In genomic region chr4:139311707-139312106, GRCm38 (mm10) we compare ENCODE assay signal across 8 mouse cellular contexts. TPM values are rescaled to one million over a fixed set of nuclear protein-coding genes. Genes with fewer than 3 reads are reported as not detected.
DNase-seq lines count a peak whose midpoint lies in the region; ATAC-seq lines count a peak whose summit lies in the region.

No protein-coding gene starts in this region.

- H3K9me3 ChIP-seq in heart, embryonic 12.5 days (replicated peaks), result no peaks in the 10 kb centered on the region
- H3K9me3 ChIP-seq in hindbrain, embryonic 12.5 days (replicated peaks), result no peaks in the 10 kb centered on the region

- peaks cover 25% of the 10 kb centered on the region for H3K36me3 ChIP-seq in heart, embryonic 12.5 days
- H3K36me3 ChIP-seq in hindbrain, embryonic 12.5 days, result peaks cover 24% of the 10 kb centered on the region
- H3K36me3 ChIP-seq in macrophage (ENCODE audit: inconsistent target), result peaks cover 2% of the 10 kb centered on the region; the same call in 1 of the 2 replicates

- peaks cover 26% of the 10 kb centered on the region for H3K79me2 ChIP-seq in macrophage (ENCODE audit: inconsistent target)

- peak overlapping the region; percentile 88 for H3K4me2 ChIP-seq in heart, embryonic 12.5 days
- peak overlapping the region; percentile 73 for H3K4me2 ChIP-seq in hindbrain, embryonic 12.5 days (replicated peaks)

- no peak for ATAC-seq in heart, embryonic 12.5 days (ENCODE audit: insufficient number of reproducible peaks, low FRiP score)
- no peak for ATAC-seq in hindbrain, embryonic 12.5 days (ENCODE audit: low FRiP score)

- peaks cover 18% of the 10 kb centered on the region for H3K4me1 ChIP-seq in heart, embryonic 12.5 days (replicated peaks)
- peaks cover 21% of the 10 kb centered on the region for H3K4me1 ChIP-seq in hindbrain, embryonic 12.5 days

- H3K4me3 ChIP-seq in heart, embryonic 12.5 days, result peak overlapping the region; percentile 82
- peak overlapping the region; percentile 83 for H3K4me3 ChIP-seq in hindbrain, embryonic 12.5 days
- peak overlapping the region; percentile 34; the same call in 1 of the 2 replicates for H3K4me3 ChIP-seq in macrophage (ENCODE audit: inconsistent target)

- H3K27ac ChIP-seq in heart, embryonic 12.5 days (ENCODE audit: poor library complexity, severe bottlenecking), result no peak overlapping the region
- no peak overlapping the region for H3K27ac ChIP-seq in hindbrain, embryonic 12.5 days
- H3K27ac ChIP-seq in macrophage, result no peak overlapping the region

- WGBS in heart, embryonic 12.5 days, result 24% methylated on average over 14 of the region's 14 CpGs
- WGBS in hindbrain, embryonic 12.5 days, result 25% methylated on average over 14 of the region's 14 CpGs
- WGBS in macrophage (ENCODE audit: missing documents), result 50% methylated on average over 14 of the region's 14 CpGs

- H3K27me3 ChIP-seq in heart, embryonic 12.5 days (replicated peaks), result peaks cover 11% of the 10 kb centered on the region
- peaks cover 4% of the 10 kb centered on the region; the same call in 1 of the 2 replicates for H3K27me3 ChIP-seq in hindbrain, embryonic 12.5 days

- H3K9ac ChIP-seq in heart, embryonic 12.5 days, result peak overlapping the region; percentile 85
- peak overlapping the region; percentile 85 for H3K9ac ChIP-seq in hindbrain, embryonic 12.5 days

- no peak for DNase-seq in heart, adult 11 months
- peak; percentile 25 for DNase-seq in ES-CJ7 (ENCODE audit: low read depth, low spot score)
- DNase-seq in embryo, embryonic 9.5 days (ENCODE audit: extremely low spot score), result no peak
- no peak for DNase-seq in spleen, postnatal 10 days (ENCODE audit: low spot score in 2 of 2)
- no peak for DNase-seq in thymus, postnatal 14 days

RNA-seq across cellular contexts. Expression of gene Akr7a5, which starts 1.2 kb away (rescaled TPM):
- polyA plus RNA-seq in heart, embryonic 12.5 days (2016; fragmentation: Nextera tagmentation; extraction: Ambion mirVana), result 51.5 and 54.1 TPM in 2 replicates
- 70.0 and 76.2 TPM in 2 replicates for polyA plus RNA-seq in hindbrain, embryonic 12.5 days (2016; fragmentation: Nextera tagmentation; extraction: Ambion mirVana)
- 10 to 100 TPM in 3 of 26 experiments, 1 to 10 TPM in 14, under 1 TPM in 3, not detected in 6; 0.66 to 13.8 (median 4.1) TPM for total RNA-seq in macrophage (2018; cell fraction: chromatin; rRNA removed)
- total RNA-seq in macrophage (2018; cell fraction: cytosol; rRNA removed), result 10 to 100 TPM in 24 of 26 experiments, 1 to 10 TPM in 2; 9.5 to 28.9 (median 16.6) TPM
- total RNA-seq in macrophage (2018; cell fraction: nucleus; rRNA removed), result 10 to 100 TPM in 3 of 26 experiments, 1 to 10 TPM in 23; 1.8 to 13.8 (median 3.8) TPM
- 17.1 to 29.2 TPM (median 20.7 TPM) in 3 replicates for polyA plus RNA-seq in macrophage (2018)

RNA-seq across cellular contexts. Expression of gene Pqlc2, which starts 1.2 kb away (rescaled TPM):
- 10.6 and 11.3 TPM in 2 replicates for polyA plus RNA-seq in heart, embryonic 12.5 days (2016; fragmentation: Nextera tagmentation; extraction: Ambion mirVana)
- polyA plus RNA-seq in hindbrain, embryonic 12.5 days (2016; fragmentation: Nextera tagmentation; extraction: Ambion mirVana), result 14.4 and 14.8 TPM in 2 replicates
- 10 to 100 TPM; 10.3 to 95.5 (median 30.2) TPM for total RNA-seq in macrophage (2018; cell fraction: chromatin; rRNA removed)
- 10 to 100 TPM; 25.2 to 67.1 (median 48.6) TPM for total RNA-seq in macrophage (2018; cell fraction: cytosol; rRNA removed)
- total RNA-seq in macrophage (2018; cell fraction: nucleus; rRNA removed), result 100 to 1,000 TPM in 1 of 26 experiments, 10 to 100 TPM in 25; 12.0 to 109 (median 50.4) TPM
- polyA plus RNA-seq in macrophage (2018), result 45.9 to 58.5 TPM (median 53.8 TPM) in 3 replicates

RNA-seq across cellular contexts. Expression of gene Mrto4, which starts 40.7 kb away (rescaled TPM):
- polyA plus RNA-seq in heart, embryonic 12.5 days (2016; fragmentation: Nextera tagmentation; extraction: Ambion mirVana), result 77.1 and 77.9 TPM in 2 replicates
- polyA plus RNA-seq in hindbrain, embryonic 12.5 days (2016; fragmentation: Nextera tagmentation; extraction: Ambion mirVana), result 89.2 and 91.4 TPM in 2 replicates
- total RNA-seq in macrophage (2018; cell fraction: chromatin; rRNA removed), result 10 to 100 TPM; 13.5 to 41.1 (median 27.0) TPM
- total RNA-seq in macrophage (2018; cell fraction: cytosol; rRNA removed), result 10 to 100 TPM; 17.3 to 28.5 (median 24.7) TPM
- 10 to 100 TPM; 12.1 to 51.7 (median 21.6) TPM for total RNA-seq in macrophage (2018; cell fraction: nucleus; rRNA removed)
- polyA plus RNA-seq in macrophage (2018), result 20.9 to 65.1 TPM (median 23.6 TPM) in 3 replicates

RNA-seq across cellular contexts. Expression of gene Emc1, which starts 40.7 kb away (rescaled TPM):
- 52.0 and 52.6 TPM in 2 replicates for polyA plus RNA-seq in heart, embryonic 12.5 days (2016; fragmentation: Nextera tagmentation; extraction: Ambion mirVana)
- 42.5 and 43.6 TPM in 2 replicates for polyA plus RNA-seq in hindbrain, embryonic 12.5 days (2016; fragmentation: Nextera tagmentation; extraction: Ambion mirVana)
- total RNA-seq in macrophage (2018; cell fraction: chromatin; rRNA removed), result 100 to 1,000 TPM in 1 of 26 experiments, 10 to 100 TPM in 25; 22.9 to 102 (median 56.0) TPM
- 10 to 100 TPM; 29.5 to 65.8 (median 44.7) TPM for total RNA-seq in macrophage (2018; cell fraction: cytosol; rRNA removed)
- 100 to 1,000 TPM in 8 of 26 experiments, 10 to 100 TPM in 18; 46.7 to 154 (median 90.0) TPM for total RNA-seq in macrophage (2018; cell fraction: nucleus; rRNA removed)
- 15.7 to 25.8 TPM (median 19.1 TPM) in 3 replicates for polyA plus RNA-seq in macrophage (2018)

RNA-seq across cellular contexts. Expression of gene Ubr4, which starts 40.7 kb away (rescaled TPM):
- polyA plus RNA-seq in heart, embryonic 12.5 days (2016; fragmentation: Nextera tagmentation; extraction: Ambion mirVana), result 64.9 and 65.4 TPM in 2 replicates
- 79.7 and 80.1 TPM in 2 replicates for polyA plus RNA-seq in hindbrain, embryonic 12.5 days (2016; fragmentation: Nextera tagmentation; extraction: Ambion mirVana)
- 1,000 to 10,000 TPM in 1 of 26 experiments, 100 to 1,000 TPM in 25; 321 to 1,248 (median 606) TPM for total RNA-seq in macrophage (2018; cell fraction: chromatin; rRNA removed)
- 100 to 1,000 TPM; 105 to 262 (median 140) TPM for total RNA-seq in macrophage (2018; cell fraction: cytosol; rRNA removed)
- total RNA-seq in macrophage (2018; cell fraction: nucleus; rRNA removed), result 100 to 1,000 TPM; 171 to 726 (median 319) TPM
- polyA plus RNA-seq in macrophage (2018), result 106 to 123 TPM (median 108 TPM) in 3 replicates
